Mouse (Mus musculus): ENCODE measurements around the gene Oas1f. TPM values are rescaled to one million over a fixed set of nuclear protein-coding genes. Genes with fewer than 3 reads are reported as not detected.
"Not testable (repeated sequence)": the region's sequence is repeated elsewhere in the genome, so short reads cannot be mapped to it uniquely, and the experiment has no call there.

The Oas1f gene
- polyA plus RNA-seq, 1 experiment from 2014 or later, result not detected

DNA sequence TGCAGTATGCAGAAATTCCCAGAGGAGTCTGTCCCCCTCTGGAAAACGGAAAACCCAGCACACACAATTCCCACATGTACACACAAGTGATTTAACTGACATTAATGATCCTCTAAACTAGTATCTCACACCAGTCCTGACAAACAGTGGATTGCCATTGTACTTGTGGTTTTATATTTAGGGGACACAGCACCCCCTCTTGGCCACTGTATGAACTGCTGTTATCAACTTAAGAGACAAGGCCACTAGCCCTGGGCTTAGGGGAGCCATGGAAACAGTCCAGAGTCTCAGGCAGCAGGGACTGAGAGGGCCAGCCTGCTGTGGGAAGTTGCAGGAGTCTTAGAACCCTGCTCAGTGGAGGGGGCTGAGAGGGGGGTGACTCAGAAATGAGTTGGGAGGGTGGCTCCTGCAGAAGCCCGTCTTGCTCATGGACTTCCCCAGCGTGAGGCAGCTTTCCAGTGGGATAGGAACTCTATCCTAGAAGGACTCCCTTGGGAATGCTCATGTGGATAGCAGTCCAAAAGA lies 18.2 kb downstream of the Oas1f start:
- no peak overlapping the region for H3K9ac ChIP-seq (ENCODE audit: low read depth, low read length)
- 58% methylated on average over 3 of the region's 3 CpGs for WGBS
- no peak overlapping the region for H3K4me3 ChIP-seq (ENCODE audit: low read length)
- no peak overlapping the region for H3K4me2 ChIP-seq (ENCODE audit: low read length)
- ATAC-seq, result no peak
- H3K27me3 ChIP-seq (replicated peaks; ENCODE audit: control insufficient read depth, insufficient read depth, low read length), result no peaks in the 10 kb centered on the region
- H3K36me3 ChIP-seq (ENCODE audit: control insufficient read depth, insufficient read depth, low read length), result no peaks in the 10 kb centered on the region
- no peaks in the 10 kb centered on the region for H3K9me3 ChIP-seq (ENCODE audit: control insufficient read depth, low read length)
- H3K4me1 ChIP-seq (ENCODE audit: control insufficient read depth, insufficient read depth, low read depth, low read length), result no peaks in the 10 kb centered on the region
- H3K27ac ChIP-seq (ENCODE audit: low read depth, low read length), result no peak overlapping the region

DNA sequence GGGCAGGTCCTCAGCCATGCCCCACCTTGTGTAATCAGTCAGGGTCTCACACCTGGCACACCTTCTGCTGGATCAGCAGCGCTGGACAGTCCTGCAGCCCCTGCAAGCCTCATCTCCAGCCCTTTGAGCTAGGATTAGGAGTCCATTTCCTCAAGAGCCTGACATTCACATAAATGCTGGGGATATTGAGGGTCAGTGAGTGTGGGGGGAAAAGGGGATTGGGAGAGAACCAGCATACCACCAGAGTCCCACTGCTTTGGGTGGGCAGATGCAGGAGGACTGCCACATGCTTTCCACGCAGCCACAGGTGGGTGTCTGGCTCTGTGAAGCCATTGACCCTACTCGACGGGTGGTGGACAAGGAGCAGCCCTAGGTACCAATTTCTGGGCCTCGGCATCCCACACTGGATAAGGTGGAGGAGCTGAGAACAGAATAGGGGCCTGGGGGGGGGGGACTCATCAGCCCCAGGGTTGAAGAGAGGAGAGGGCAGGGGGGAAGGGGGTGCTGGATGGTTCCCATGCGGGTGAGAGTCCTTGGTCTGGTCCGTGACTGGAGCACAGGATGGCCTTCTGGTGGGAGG lies 22.4 kb downstream of the Oas1f start:
- Histone ChIP-seq H3K4me1 (ENCODE audit: control insufficient read depth, insufficient read depth, low read depth, low read length) (no peaks in the 10 kb centered on the region), H3K9me3 (ENCODE audit: control insufficient read depth, low read length) (no peaks in the 10 kb centered on the region), H3K4me3 (ENCODE audit: low read length) (no peak overlapping the region), H3K36me3 (ENCODE audit: control insufficient read depth, insufficient read depth, low read length) (no peaks in the 10 kb centered on the region), H3K4me2 (ENCODE audit: low read length) (no peak overlapping the region), H3K27me3 (replicated peaks; ENCODE audit: control insufficient read depth, insufficient read depth, low read length) (no peaks in the 10 kb centered on the region), H3K27ac (ENCODE audit: low read depth, low read length) (no peak overlapping the region), H3K9ac (ENCODE audit: low read depth, low read length) (no peak overlapping the region)
- ATAC-seq, result no peak
- WGBS, result 80% methylated on average over 7 of the region's 7 CpGs

DNA sequence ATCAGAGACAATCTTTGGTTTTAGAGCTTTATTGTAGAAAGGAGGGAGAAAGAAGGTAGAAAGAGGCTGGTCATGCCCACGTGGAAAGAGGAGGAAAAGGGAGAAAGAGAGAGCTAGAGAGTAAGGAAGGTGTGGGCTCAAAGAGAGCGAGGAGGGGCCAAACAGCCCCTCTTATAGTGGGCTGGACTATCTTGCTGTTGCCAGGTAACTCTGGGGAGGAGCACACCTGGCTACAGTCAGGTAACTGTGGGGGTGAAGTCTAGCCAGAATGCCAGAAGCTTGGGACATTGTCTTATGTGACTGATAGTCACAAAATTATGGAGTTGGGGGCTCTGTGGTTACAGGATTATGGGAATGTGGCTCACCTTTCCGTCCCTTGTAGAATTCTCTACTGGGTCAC lies 22.9 kb downstream of the Oas1f start:
- no peak overlapping the region for H3K4me2 ChIP-seq (ENCODE audit: low read length)
- no peak overlapping the region for H3K4me3 ChIP-seq (ENCODE audit: low read length)
- H3K9me3 ChIP-seq (ENCODE audit: control insufficient read depth, low read length), result no peaks in the 10 kb centered on the region
- ATAC-seq, result no peak
- no peak overlapping the region for H3K27ac ChIP-seq (ENCODE audit: low read depth, low read length)
- H3K27me3 ChIP-seq (replicated peaks; ENCODE audit: control insufficient read depth, insufficient read depth, low read length), result no peaks in the 10 kb centered on the region
- no peaks in the 10 kb centered on the region for H3K36me3 ChIP-seq (ENCODE audit: control insufficient read depth, insufficient read depth, low read length)
- H3K9ac ChIP-seq (ENCODE audit: low read depth, low read length), result no peak overlapping the region
- H3K4me1 ChIP-seq (ENCODE audit: control insufficient read depth, insufficient read depth, low read depth, low read length), result no peaks in the 10 kb centered on the region
- WGBS, result 67% methylated on average over 3 of the region's 3 CpGs

DNA sequence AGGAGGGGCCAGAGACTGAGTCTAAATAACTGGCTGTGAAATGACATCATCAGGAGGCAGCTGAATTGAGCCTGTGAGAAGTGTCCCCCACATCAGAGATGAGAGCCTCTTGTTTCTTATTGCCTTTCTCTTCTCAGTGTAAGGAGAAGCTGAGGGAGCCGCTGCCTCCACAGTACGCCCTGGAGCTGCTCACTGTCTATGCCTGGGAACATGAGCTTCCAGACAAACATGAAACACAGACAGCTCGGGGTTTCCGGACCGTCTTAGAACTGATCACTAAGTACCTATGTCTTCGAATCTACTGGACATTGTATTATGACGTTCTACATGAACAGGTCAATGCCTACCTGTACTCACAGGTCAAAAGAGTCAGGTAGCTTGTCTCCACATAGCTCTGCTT lies 23.6 kb downstream of the Oas1f start:
- Histone ChIP-seq H3K36me3 (ENCODE audit: control insufficient read depth, insufficient read depth, low read length) (no peaks in the 10 kb centered on the region), H3K9ac (ENCODE audit: low read depth, low read length) (no peak overlapping the region), H3K4me1 (ENCODE audit: control insufficient read depth, insufficient read depth, low read depth, low read length) (no peaks in the 10 kb centered on the region), H3K4me3 (ENCODE audit: low read length) (no peak overlapping the region), H3K27me3 (replicated peaks; ENCODE audit: control insufficient read depth, insufficient read depth, low read length) (no peaks in the 10 kb centered on the region), H3K27ac (ENCODE audit: low read depth, low read length) (no peak overlapping the region), H3K9me3 (ENCODE audit: control insufficient read depth, low read length) (no peaks in the 10 kb centered on the region), H3K4me2 (ENCODE audit: low read length) (no peak overlapping the region)
- ATAC-seq, result no peak
- 79% methylated on average over 7 of the region's 7 CpGs for WGBS

DNA sequence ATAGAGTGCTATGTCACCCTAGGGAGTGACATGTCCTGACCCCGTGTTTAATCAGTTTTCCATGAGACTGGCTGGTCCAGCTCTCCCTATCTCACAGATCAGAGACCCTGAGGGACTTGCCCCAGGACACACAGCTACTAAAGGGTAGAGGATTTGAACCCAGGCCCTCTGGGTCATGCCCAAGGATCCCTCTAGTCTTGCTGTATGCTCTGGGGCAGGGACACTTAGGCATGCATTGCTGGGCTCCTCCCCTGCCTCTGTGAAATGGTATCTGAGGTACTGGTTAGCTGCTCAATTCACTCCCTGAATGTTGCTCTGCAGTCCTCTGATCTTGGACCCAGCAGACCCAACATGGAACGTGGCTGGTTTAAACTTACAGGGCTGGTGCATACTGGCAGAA lies 24.3 kb downstream of the Oas1f start:
- Histone ChIP-seq H3K36me3 (ENCODE audit: control insufficient read depth, insufficient read depth, low read length) (no peaks in the 10 kb centered on the region), H3K4me2 (ENCODE audit: low read length) (no peak overlapping the region), H3K9me3 (ENCODE audit: control insufficient read depth, low read length) (no peaks in the 10 kb centered on the region), H3K4me3 (ENCODE audit: low read length) (no peak overlapping the region), H3K27ac (ENCODE audit: low read depth, low read length) (no peak overlapping the region), H3K27me3 (replicated peaks; ENCODE audit: control insufficient read depth, insufficient read depth, low read length) (no peaks in the 10 kb centered on the region), H3K4me1 (ENCODE audit: control insufficient read depth, insufficient read depth, low read depth, low read length) (no peaks in the 10 kb centered on the region), H3K9ac (ENCODE audit: low read depth, low read length) (no peak overlapping the region)
- ATAC-seq, result no peak
- WGBS, result 58% methylated on average over 2 of the region's 2 CpGs

DNA sequence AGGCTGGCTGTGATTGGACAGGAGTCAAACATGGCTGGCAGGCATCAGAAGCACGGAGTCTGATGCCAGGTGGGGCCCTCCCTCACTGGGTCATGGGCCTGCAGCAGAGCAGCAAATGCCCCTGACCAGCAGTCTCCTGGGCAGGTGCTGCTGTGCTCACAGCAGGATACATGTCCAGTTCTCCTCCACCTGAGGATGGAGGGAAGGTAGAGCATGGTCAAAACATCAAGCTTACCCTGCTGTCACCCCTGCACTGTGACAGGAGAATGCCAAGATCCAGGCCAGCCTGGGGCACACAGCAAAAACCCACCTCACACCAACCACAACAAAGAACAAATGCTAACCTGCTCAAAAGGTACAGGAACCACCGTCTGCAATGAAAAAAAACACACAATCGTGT lies 29.7 kb downstream of the Oas1f start:
- not testable (repeated sequence) for ATAC-seq; H3K27ac ChIP-seq (ENCODE audit: low read depth, low read length); H3K4me2 ChIP-seq (ENCODE audit: low read length); H3K4me1 ChIP-seq (ENCODE audit: control insufficient read depth, insufficient read depth, low read depth, low read length); H3K9me3 ChIP-seq (ENCODE audit: control insufficient read depth, low read length); H3K9ac ChIP-seq (ENCODE audit: low read depth, low read length); H3K4me3 ChIP-seq (ENCODE audit: low read length); H3K36me3 ChIP-seq (ENCODE audit: control insufficient read depth, insufficient read depth, low read length); H3K27me3 ChIP-seq (replicated peaks; ENCODE audit: control insufficient read depth, insufficient read depth, low read length)
- 71% methylated on average over 2 of the region's 3 CpGs for WGBS

DNA sequence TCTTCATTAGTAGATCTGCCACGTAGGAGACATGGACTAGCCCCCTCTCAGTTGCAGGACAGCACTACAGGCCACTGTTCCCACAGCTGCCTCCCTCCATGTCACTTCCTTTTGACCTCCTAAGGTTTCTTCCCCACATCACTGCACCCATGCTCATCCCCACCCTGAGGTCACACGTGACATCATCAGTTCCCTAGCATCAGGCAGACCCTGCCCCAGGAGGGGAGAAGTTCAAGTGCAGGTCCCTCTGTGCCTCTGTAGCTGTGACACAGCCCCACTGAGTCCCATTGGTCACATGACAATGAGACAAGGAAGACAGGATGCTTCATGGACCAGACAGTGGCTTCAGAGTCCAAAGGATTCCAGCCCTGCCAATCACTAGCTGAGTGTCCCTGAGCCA lies 30.2 kb downstream of the Oas1f start:
- not testable (repeated sequence) for H3K36me3 ChIP-seq (ENCODE audit: control insufficient read depth, insufficient read depth, low read length); H3K4me1 ChIP-seq (ENCODE audit: control insufficient read depth, insufficient read depth, low read depth, low read length); ATAC-seq; H3K4me3 ChIP-seq (ENCODE audit: low read length); H3K27me3 ChIP-seq (replicated peaks; ENCODE audit: control insufficient read depth, insufficient read depth, low read length); H3K27ac ChIP-seq (ENCODE audit: low read depth, low read length); H3K9me3 ChIP-seq (ENCODE audit: control insufficient read depth, low read length); H3K9ac ChIP-seq (ENCODE audit: low read depth, low read length); H3K4me2 ChIP-seq (ENCODE audit: low read length)
- 87% methylated on average over 2 of the region's 2 CpGs for WGBS

DNA sequence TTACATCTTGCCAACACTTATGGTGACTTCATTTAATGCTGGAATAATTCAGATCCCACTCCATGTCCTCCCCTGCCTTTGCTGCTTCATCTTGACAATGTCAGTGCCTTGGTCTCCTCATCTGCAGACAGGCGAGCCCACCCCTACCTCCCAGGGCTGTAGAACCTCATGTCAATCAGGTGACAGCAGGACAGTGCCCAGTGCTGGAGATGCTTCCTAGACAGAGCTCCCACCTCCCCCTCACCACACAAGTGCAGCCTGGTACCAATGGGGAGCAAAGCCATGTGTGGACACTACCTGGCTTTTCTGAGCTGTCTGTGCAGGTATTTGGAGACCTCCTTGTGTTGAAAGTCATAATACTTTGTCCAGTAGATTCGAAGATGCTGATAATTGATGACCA lies 31.6 kb downstream of the Oas1f start:
- H3K4me3 ChIP-seq (ENCODE audit: low read length); H3K9me3 ChIP-seq (ENCODE audit: control insufficient read depth, low read length); H3K27ac ChIP-seq (ENCODE audit: low read depth, low read length); H3K4me2 ChIP-seq (ENCODE audit: low read length); H3K27me3 ChIP-seq (replicated peaks; ENCODE audit: control insufficient read depth, insufficient read depth, low read length); ATAC-seq; H3K4me1 ChIP-seq (ENCODE audit: control insufficient read depth, insufficient read depth, low read depth, low read length); H3K9ac ChIP-seq (ENCODE audit: low read depth, low read length); H3K36me3 ChIP-seq (ENCODE audit: control insufficient read depth, insufficient read depth, low read length): not testable (repeated sequence)
- 77% methylated on average over 2 of the region's 2 CpGs for WGBS

DNA sequence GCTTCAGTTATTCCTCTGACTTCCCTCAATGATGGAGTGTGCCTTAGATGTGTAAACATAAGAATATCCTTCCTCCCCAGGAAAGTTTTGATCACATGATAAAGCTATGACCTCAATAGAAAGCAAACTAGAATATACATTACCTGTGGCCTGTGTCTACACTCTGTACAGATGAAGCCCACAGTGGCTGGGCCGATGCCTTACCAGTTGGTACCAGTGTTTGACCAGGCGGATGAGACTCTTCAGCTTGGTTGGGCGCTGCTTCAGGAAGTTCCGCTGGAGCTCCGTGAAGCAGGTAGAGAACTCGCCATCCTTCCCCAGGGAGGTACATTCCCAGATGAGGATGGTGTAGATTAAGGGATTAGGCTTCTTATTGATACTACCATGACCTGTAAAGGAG lies 34.5 kb downstream of the Oas1f start:
- H3K4me1 ChIP-seq (ENCODE audit: control insufficient read depth, insufficient read depth, low read depth, low read length); H3K27ac ChIP-seq (ENCODE audit: low read depth, low read length); H3K27me3 ChIP-seq (replicated peaks; ENCODE audit: control insufficient read depth, insufficient read depth, low read length); H3K9me3 ChIP-seq (ENCODE audit: control insufficient read depth, low read length); H3K36me3 ChIP-seq (ENCODE audit: control insufficient read depth, insufficient read depth, low read length); H3K4me3 ChIP-seq (ENCODE audit: low read length); H3K4me2 ChIP-seq (ENCODE audit: low read length); ATAC-seq; H3K9ac ChIP-seq (ENCODE audit: low read depth, low read length): not testable (repeated sequence)
- WGBS, result 95% methylated on average over 6 of the region's 6 CpGs

DNA sequence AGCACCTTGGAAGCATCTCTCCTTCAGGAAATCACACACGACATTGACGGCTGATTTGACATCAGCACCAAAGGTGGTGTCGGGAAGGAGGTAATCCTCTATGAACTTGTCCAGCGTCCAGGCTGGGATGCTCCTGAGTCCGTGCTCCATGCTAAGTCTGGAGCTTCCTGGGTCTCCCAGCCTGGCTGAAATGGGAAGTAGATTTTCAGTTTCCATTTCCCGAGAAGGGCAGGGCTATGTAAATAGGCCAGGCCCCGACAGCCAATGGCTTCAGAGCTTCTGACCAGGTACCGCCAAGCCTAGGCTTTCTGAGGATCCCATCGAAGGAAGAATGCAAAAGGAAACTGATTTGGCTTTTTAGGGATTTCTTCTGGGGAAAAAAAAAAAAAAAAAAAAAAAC lies 40.2 kb downstream of the Oas1f start, which contains the start of gene Oas1g:
Gene Oas1g, minus strand, starts transcription at position 201 of the 400 bp plus-strand sequence.
- ATAC-seq, result not testable (repeated sequence)

More for the DNA sequence above, 40.2 kb downstream of the Oas1f start, which contains the start of gene Oas1g:
- H3K4me2 ChIP-seq (ENCODE audit: low read length); H3K9ac ChIP-seq (ENCODE audit: low read depth, low read length); H3K4me1 ChIP-seq (ENCODE audit: control insufficient read depth, insufficient read depth, low read depth, low read length); H3K9me3 ChIP-seq (ENCODE audit: control insufficient read depth, low read length); H3K27ac ChIP-seq (ENCODE audit: low read depth, low read length); H3K27me3 ChIP-seq (replicated peaks; ENCODE audit: control insufficient read depth, insufficient read depth, low read length); H3K4me3 ChIP-seq (ENCODE audit: low read length); H3K36me3 ChIP-seq (ENCODE audit: control insufficient read depth, insufficient read depth, low read length): not testable (repeated sequence)
- 36% methylated on average over 6 of the region's 9 CpGs for WGBS
